In genomic region chr8:71195006-71195722, GRCm38 (mm10) we compare ENCODE assay signal across 8 mouse cellular contexts.
DNase-seq lines count a peak whose midpoint lies in the region; ATAC-seq and TF ChIP-seq lines count a peak whose summit lies in the region.
"Not testable (repeated sequence)": the region's sequence is repeated elsewhere in the genome, so short reads cannot be mapped to it uniquely, and the experiment has no call there.

No protein-coding gene starts in this region.

- not testable (repeated sequence) for H3K36me3 ChIP-seq in embryonic facial prominence, embryonic 11.5 days (replicated peaks; ENCODE audit: control insufficient read depth, insufficient read depth, low read depth, low read length); heart, embryonic 11.5 days (ENCODE audit: control insufficient read depth, insufficient read depth, low read length); hindbrain, embryonic 11.5 days (ENCODE audit: control insufficient read depth, insufficient read depth, low read length); intestine, embryonic 15.5 days; limb, embryonic 13.5 days; lung, postnatal 0 days (ENCODE audit: insufficient read depth, low read length); midbrain, postnatal 0 days (ENCODE audit: insufficient read depth, low read length); stomach, embryonic 16.5 days (ENCODE audit: control insufficient read depth, insufficient read depth, low read length)

- not testable (repeated sequence) for H3K27me3 ChIP-seq in embryonic facial prominence, embryonic 11.5 days (ENCODE audit: control insufficient read depth, insufficient read depth, low read length); heart, embryonic 11.5 days (ENCODE audit: control insufficient read depth, insufficient read depth, low read length); hindbrain, embryonic 11.5 days (ENCODE audit: control insufficient read depth, insufficient read depth, low read length); intestine, embryonic 15.5 days (replicated peaks); limb, embryonic 13.5 days; lung, postnatal 0 days (replicated peaks; ENCODE audit: insufficient read depth, low read length); midbrain, postnatal 0 days (ENCODE audit: insufficient read depth, low read length); stomach, embryonic 16.5 days (ENCODE audit: control insufficient read depth, insufficient read depth, low read length)

- WGBS in embryonic facial prominence, embryonic 11.5 days = 75% methylated on average over 9 of the region's 9 CpGs
- 68% methylated on average over 9 of the region's 9 CpGs for WGBS in heart, embryonic 11.5 days (ENCODE audit: insufficient replicate concordance)
- WGBS in hindbrain, embryonic 11.5 days = 78% methylated on average over 9 of the region's 9 CpGs
- 72% methylated on average over 9 of the region's 9 CpGs for WGBS in intestine, embryonic 15.5 days
- WGBS in limb, embryonic 13.5 days = 75% methylated on average over 9 of the region's 9 CpGs
- WGBS in lung, postnatal 0 days = 67% methylated on average over 8 of the region's 9 CpGs
- 75% methylated on average over 9 of the region's 9 CpGs for WGBS in midbrain, postnatal 0 days
- WGBS in stomach, embryonic 16.5 days = 70% methylated on average over 9 of the region's 9 CpGs

- 0 out of 2 replicates have a peak, but pooled peaks have one; percentile 34 for ATAC-seq in embryonic facial prominence, embryonic 11.5 days (replicated peaks; ENCODE audit: insufficient number of reproducible peaks, low FRiP score, low TSS enrichment, low read depth)
- 0 out of 2 replicates have a peak, but pooled peaks have one; percentile 5 for ATAC-seq in heart, embryonic 11.5 days (replicated peaks; ENCODE audit: insufficient number of reproducible peaks, low FRiP score, low TSS enrichment)
- peak; percentile 49; the same call in 1 of the 2 replicates for ATAC-seq in hindbrain, embryonic 11.5 days (ENCODE audit: low FRiP score)
- ATAC-seq in intestine, embryonic 15.5 days = peak; percentile 15; the same call in 1 of the 2 replicates
- peak; percentile 7; the same call in 1 of the 2 replicates for ATAC-seq in limb, embryonic 13.5 days (ENCODE audit: low FRiP score, low read depth)
- ATAC-seq in lung, postnatal 0 days = not testable (repeated sequence)
- ATAC-seq in midbrain, postnatal 0 days (ENCODE audit: low FRiP score) = peak; percentile 51; the same call in 1 of the 2 replicates
- 0 out of 2 replicates have a peak, but pooled peaks have one; percentile 10 for ATAC-seq in stomach, embryonic 16.5 days (ENCODE audit: insufficient read depth, low FRiP score)

- H3K9me3 ChIP-seq in embryonic facial prominence, embryonic 11.5 days (replicated peaks; ENCODE audit: control insufficient read depth, low read length); heart, embryonic 11.5 days (replicated peaks; ENCODE audit: control insufficient read depth, low read length); hindbrain, embryonic 11.5 days (ENCODE audit: control insufficient read depth, low read length); intestine, embryonic 15.5 days; limb, embryonic 13.5 days; lung, postnatal 0 days (ENCODE audit: low read length); midbrain, postnatal 0 days (ENCODE audit: low read length); stomach, embryonic 16.5 days (replicated peaks; ENCODE audit: control insufficient read depth, low read length): not testable (repeated sequence)

- H3K4me1 ChIP-seq in embryonic facial prominence, embryonic 11.5 days (ENCODE audit: control insufficient read depth, insufficient read depth, low read length); heart, embryonic 11.5 days (ENCODE audit: control insufficient read depth, insufficient read depth, low read length); hindbrain, embryonic 11.5 days (replicated peaks; ENCODE audit: control insufficient read depth, insufficient read depth, low read length); intestine, embryonic 15.5 days (replicated peaks); limb, embryonic 13.5 days; lung, postnatal 0 days (ENCODE audit: insufficient read depth, low read depth, low read length); midbrain, postnatal 0 days (ENCODE audit: insufficient read depth, low read length); stomach, embryonic 16.5 days (ENCODE audit: control insufficient read depth, insufficient read depth, low read length): not testable (repeated sequence)

- H3K4me3 ChIP-seq in embryonic facial prominence, embryonic 11.5 days (ENCODE audit: low read depth, low read length); heart, embryonic 11.5 days (ENCODE audit: low read depth, low read length); hindbrain, embryonic 11.5 days (ENCODE audit: low read depth, low read length); intestine, embryonic 15.5 days (replicated peaks); limb, embryonic 13.5 days; lung, postnatal 0 days (ENCODE audit: low read depth, low read length); midbrain, postnatal 0 days (ENCODE audit: low read depth, low read length); stomach, embryonic 16.5 days (replicated peaks; ENCODE audit: low read length): not testable (repeated sequence)

- not testable (repeated sequence) for TF ChIP-seq EP300 in lung, postnatal 0 days (IDR thresholded peaks at IDR 0.05)

- H3K4me2 ChIP-seq in embryonic facial prominence, embryonic 11.5 days (ENCODE audit: low read depth, low read length); heart, embryonic 11.5 days; hindbrain, embryonic 11.5 days (replicated peaks; ENCODE audit: low read depth, low read length); intestine, embryonic 15.5 days (replicated peaks); limb, embryonic 13.5 days (replicated peaks); lung, postnatal 0 days (replicated peaks; ENCODE audit: low read depth, low read length); midbrain, postnatal 0 days (ENCODE audit: low read depth, low read length, poor library complexity, severe bottlenecking); stomach, embryonic 16.5 days (ENCODE audit: low read depth, low read length): not testable (repeated sequence)

- not testable (repeated sequence) for H3K27ac ChIP-seq in embryonic facial prominence, embryonic 11.5 days (replicated peaks; ENCODE audit: low read depth, low read length); heart, embryonic 11.5 days (ENCODE audit: low read depth, low read length); hindbrain, embryonic 11.5 days (ENCODE audit: low read depth, low read length); intestine, embryonic 15.5 days; limb, embryonic 13.5 days; lung, postnatal 0 days (ENCODE audit: low read length); midbrain, postnatal 0 days (ENCODE audit: low read depth, low read length); stomach, embryonic 16.5 days (ENCODE audit: low read length)

- not testable (repeated sequence) for DNase-seq in embryonic facial prominence, embryonic 11.5 days (ENCODE audit: low spot score); hindbrain, embryonic 11.5 days (ENCODE audit: low spot score); midbrain, postnatal 0 days (ENCODE audit: low spot score)
- peak; percentile 4 for DNase-seq in lung, postnatal 0 days (ENCODE audit: low spot score)

- TF ChIP-seq CTCF in lung, postnatal 0 days (IDR thresholded peaks at IDR 0.05); midbrain, postnatal 0 days (IDR thresholded peaks at IDR 0.05): not testable (repeated sequence)

- H3K9ac ChIP-seq in embryonic facial prominence, embryonic 11.5 days (replicated peaks; ENCODE audit: low read length); heart, embryonic 11.5 days (ENCODE audit: low read depth, low read length); hindbrain, embryonic 11.5 days (ENCODE audit: low read depth, low read length); intestine, embryonic 15.5 days; limb, embryonic 13.5 days; lung, postnatal 0 days (replicated peaks; ENCODE audit: low read depth); midbrain, postnatal 0 days (replicated peaks; ENCODE audit: low read length, poor library complexity, severe bottlenecking); stomach, embryonic 16.5 days (ENCODE audit: low read length): not testable (repeated sequence)
